Mouse (Mus musculus): Measurements from ENCODE around the gene Rhbdl2.

DNA sequence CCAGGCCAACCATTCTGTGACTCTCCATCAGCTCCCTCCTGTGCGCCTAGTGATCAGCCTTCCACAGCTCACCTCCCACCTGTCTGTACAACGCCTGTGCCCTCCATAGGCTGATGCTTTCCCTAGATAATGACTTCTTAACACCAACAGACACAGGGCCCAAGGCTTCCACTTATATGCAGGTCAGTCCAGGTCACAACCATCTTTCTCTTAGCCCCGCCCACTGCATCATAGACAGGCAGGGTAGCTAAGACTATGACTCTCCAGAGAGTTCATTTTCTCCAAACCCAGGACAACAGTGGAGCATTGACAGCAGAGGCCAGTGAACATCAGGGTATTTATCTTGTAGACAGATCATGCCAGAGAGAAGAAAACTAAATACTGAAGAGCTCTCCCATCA lies 71.7 kb downstream of the Rhbdl2 start, which contains the start of gene 4933427I04Rik:
- no peak for TF ChIP-seq CTCF (IDR thresholded peaks at IDR 0.05; ENCODE audit: low read depth)
- TF ChIP-seq EP300 (IDR thresholded peaks at IDR 0.05; ENCODE audit: low read depth) = no peak
